Mouse (Mus musculus) ES-Bruce4 (cell line): ENCODE measurements around the gene Hmox1. TPM values are rescaled to one million over a fixed set of nuclear protein-coding genes. Genes with fewer than 3 reads are reported as not detected.
A peak's percentile ranks its signal among the peaks of the same experiment; 100 is the strongest.

ENCODE experiments used
- H3K27ac ChIP-seq: 2 replicates; pipeline ENCODE4 v1.5.1; 2012; ENCODE audit warnings: low read length, inconsistent platforms; ENCODE audit not compliant: insufficient read depth
- H3K27me3 ChIP-seq: 2 replicates; pipeline ENCODE4 v1.6.1; 2012; ENCODE audit warnings: mild to moderate bottlenecking, low read length, inconsistent platforms; ENCODE audit not compliant: control insufficient read depth, poor library complexity, insufficient read depth, severe bottlenecking
- H3K36me3 ChIP-seq: 2 replicates; pipeline ENCODE4 v1.6.1; 2012; ENCODE audit warnings: inconsistent platforms, mild to moderate bottlenecking, low read length, moderate library complexity; ENCODE audit not compliant: control insufficient read depth, poor library complexity, insufficient read depth, severe bottlenecking
- H3K4me1 ChIP-seq: one replicate; pipeline ENCODE4 v1.8.1; 2011; ENCODE audit warnings: low read length; ENCODE audit not compliant: control insufficient read depth, insufficient read depth
- H3K4me3 ChIP-seq: 2 replicates; pipeline ENCODE4 v1.5.1; 2011; ENCODE audit warnings: low read depth, mild to moderate bottlenecking, low read length
- H3K9ac ChIP-seq: 2 replicates; pipeline ENCODE4 v1.6.1; 2012; ENCODE audit warnings: low read depth, mild to moderate bottlenecking, inconsistent platforms; ENCODE audit not compliant: poor library complexity, severe bottlenecking
- H3K9me3 ChIP-seq: replicated peaks from 2 replicates; pipeline ENCODE4 v1.6.1; 2012; ENCODE audit warnings: mild to moderate bottlenecking, low read length, inconsistent platforms; ENCODE audit not compliant: control insufficient read depth, poor library complexity, insufficient read depth, severe bottlenecking
- CTCF ChIP-seq: IDR thresholded peaks from one replicate; pipeline ENCODE4 v1.8.1; 2011; ENCODE audit warnings: low read depth, low read length
- EP300 ChIP-seq: IDR thresholded peaks from 2 replicates; pipeline ENCODE4 v1.6.1; 2011; ENCODE audit warnings: low read depth, low read length; ENCODE audit not compliant: insufficient read depth
- POLR2A ChIP-seq: IDR thresholded peaks from one replicate; pipeline ENCODE4 v1.8.1; 2011; ENCODE audit warnings: low read length; ENCODE audit not compliant: insufficient read depth
- polyA plus RNA-seq: library from polyadenylated mRNA; stranded (reverse); fragments of >200 nt; gene quantifications from 2 replicates; pipeline ENCODE4 v1.2.4, GENCODE M21; 2011; ENCODE audit warnings: low read depth; ENCODE audit not compliant: missing spikeins, insufficient read depth, insufficient read length

Hmox1 gene
- polyA plus RNA-seq, 1 experiment, result 81.6 TPM

- TF ChIP-seq POLR2A (no peak), EP300 (no peak), CTCF (no peak)
- no peaks in the 10 kb centered on the region for H3K4me1 ChIP-seq
- no peaks in the 10 kb centered on the region for H3K9me3 ChIP-seq
- H3K27me3 ChIP-seq, result no peaks in the 10 kb centered on the region
- H3K4me3 ChIP-seq, result no peak overlapping the region
- H3K9ac ChIP-seq, result no peak overlapping the region
- H3K27ac ChIP-seq, result no peak overlapping the region
- peaks cover 100% of the 10 kb centered on the region for H3K36me3 ChIP-seq
These were observed 25.9 kb downstream of the Hmox1 start for GRCm38 (mm10) chr8:75119287-75119686.

GRCm38 (mm10) chr8:75119747-75120146 lies 26.3 kb downstream of the Hmox1 start:
- H3K9me3 ChIP-seq, result no peaks in the 10 kb centered on the region
- no peaks in the 10 kb centered on the region for H3K27me3 ChIP-seq
- H3K36me3 ChIP-seq, result peaks cover 100% of the 10 kb centered on the region
- TF ChIP-seq CTCF (no peak), EP300 (no peak), POLR2A (no peak)
- H3K9ac ChIP-seq, result no peak overlapping the region
- no peak overlapping the region for H3K27ac ChIP-seq
- no peaks in the 10 kb centered on the region for H3K4me1 ChIP-seq
- H3K4me3 ChIP-seq, result no peak overlapping the region

- TF ChIP-seq CTCF (no peak), EP300 (no peak), POLR2A (no peak)
- Histone ChIP-seq H3K36me3 (peaks cover 77% of the 10 kb centered on the region), H3K4me1 (no peaks in the 10 kb centered on the region), H3K27me3 (no peaks in the 10 kb centered on the region), H3K9me3 (no peaks in the 10 kb centered on the region), H3K27ac (no peak overlapping the region), H3K4me3 (no peak overlapping the region), H3K9ac (no peak overlapping the region)
These were observed 34.0 kb downstream of the Hmox1 start for GRCm38 (mm10) chr8:75127406-75127805.

GRCm38 (mm10) chr8:75132485-75132884 lies 39.1 kb downstream of the Hmox1 start:
- Histone ChIP-seq H3K27me3 (no peaks in the 10 kb centered on the region), H3K36me3 (peaks cover 27% of the 10 kb centered on the region), H3K9ac (no peak overlapping the region), H3K4me1 (no peaks in the 10 kb centered on the region), H3K9me3 (no peaks in the 10 kb centered on the region), H3K27ac (no peak overlapping the region), H3K4me3 (no peak overlapping the region)
- no peak for TF ChIP-seq POLR2A
- TF ChIP-seq EP300, result no peak
- TF ChIP-seq CTCF, result peak; percentile 74

GRCm38 (mm10) chr8:75133399-75133798 lies 40.0 kb downstream of the Hmox1 start:
- no peak for TF ChIP-seq CTCF
- TF ChIP-seq EP300, result no peak
- no peak for TF ChIP-seq POLR2A
- Histone ChIP-seq H3K9ac (no peak overlapping the region), H3K4me3 (no peak overlapping the region), H3K9me3 (no peaks in the 10 kb centered on the region), H3K27ac (no peak overlapping the region), H3K27me3 (no peaks in the 10 kb centered on the region), H3K36me3 (peaks cover 19% of the 10 kb centered on the region), H3K4me1 (no peaks in the 10 kb centered on the region)

- no peak for TF ChIP-seq POLR2A
- no peak for TF ChIP-seq EP300
- no peak for TF ChIP-seq CTCF
- no peak overlapping the region for H3K9ac ChIP-seq
- no peaks in the 10 kb centered on the region for H3K27me3 ChIP-seq
- H3K9me3 ChIP-seq, result no peaks in the 10 kb centered on the region
- peaks cover 7% of the 10 kb centered on the region for H3K36me3 ChIP-seq
- H3K27ac ChIP-seq, result no peak overlapping the region
- no peak overlapping the region for H3K4me3 ChIP-seq
- no peaks in the 10 kb centered on the region for H3K4me1 ChIP-seq
These were observed 41.4 kb downstream of the Hmox1 start for GRCm38 (mm10) chr8:75134603-75135391.
